Mouse (Mus musculus) kidney, adult 2 months (tissue): ENCODE data around the gene Galm.

Experiments
- CTCF ChIP-seq: fragments of 200-500 bp; conservative IDR thresholded peaks from 2 replicates; pipeline ENCODE4 v1.5.1; 2011; ENCODE audit warnings: low read depth, mild to moderate bottlenecking, control low read depth, low read length, moderate library complexity, mixed read lengths; ENCODE audit not compliant: insufficient read depth, insufficient read length
- POLR2A ChIP-seq: fragments of 200-500 bp; IDR thresholded peaks from one replicate; pipeline ENCODE4 v1.6.1; 2011; ENCODE audit warnings: low read depth, low read length, control low read depth

DNA sequence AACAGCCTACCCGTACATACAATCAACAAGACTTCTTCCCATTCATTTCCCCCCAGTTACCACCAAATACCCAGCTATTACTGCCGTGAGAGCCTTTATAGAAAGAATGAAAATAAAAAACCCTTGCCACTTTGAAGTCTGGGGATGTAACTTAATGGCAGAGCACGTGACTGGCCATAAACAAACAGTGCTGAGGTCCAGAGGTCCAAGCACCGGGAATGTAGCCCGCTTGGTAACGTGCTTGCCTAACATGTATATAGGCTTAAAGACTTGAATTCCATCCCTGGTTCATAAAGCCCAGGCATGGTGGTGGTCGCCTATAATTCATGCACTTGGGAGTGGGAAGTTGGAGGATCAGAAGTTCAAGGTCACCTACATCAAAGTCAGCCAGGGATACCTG is 4.6 kb downstream of the Galm start:
- TF ChIP-seq POLR2A = no peak
- no peak for TF ChIP-seq CTCF
